Mouse (Mus musculus) C3H10T1/2 (cell line): ENCODE data around the gene Caprin1. TPM values are rescaled to one million over a fixed set of nuclear protein-coding genes. Genes with fewer than 3 reads are reported as not detected.

ENCODE experiments used
- polyA plus RNA-seq, 2 experiments: library from polyadenylated mRNA; unstranded; fragments of >200 nt; fragmentation: generic; extraction: Trizol; gene quantifications; one replicate each; pipeline ENCODE4 v1.2.1; 2012; ENCODE audit warnings: missing spikeins in 2 of 2

The Caprin1 gene
- polyA plus RNA-seq, result 10 to 100 TPM in 1 of 2 experiments, 1 to 10 TPM in 1; 9.3 to 78.4 TPM

DNA sequence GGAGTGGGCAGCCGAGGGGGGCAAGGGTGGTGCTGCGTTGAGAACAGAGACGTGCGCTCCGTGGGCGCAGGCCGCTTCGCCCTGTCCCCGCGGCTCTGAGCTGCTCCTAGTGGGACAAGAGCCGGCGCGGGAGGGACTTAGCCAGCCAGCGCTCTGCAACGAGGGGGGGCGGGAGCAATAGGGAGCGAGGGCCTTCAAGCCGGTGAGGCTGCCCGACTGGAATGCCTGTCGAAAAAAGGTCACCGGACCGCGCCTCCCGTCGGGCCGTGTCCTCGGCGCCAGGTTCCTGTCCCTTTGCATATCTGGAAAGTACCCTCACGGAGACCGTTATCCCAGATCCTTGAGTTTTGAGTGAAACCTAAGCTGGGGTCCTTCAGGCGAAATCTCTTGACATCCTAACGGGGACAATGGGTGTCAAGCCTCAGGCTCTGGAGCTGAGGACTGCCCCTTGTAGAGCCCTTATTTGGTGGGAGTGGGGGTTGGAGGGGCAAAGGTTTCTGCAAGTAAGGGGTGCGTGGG, at the start of gene Caprin1:
Gene Caprin1, minus strand, starts transcription at position 159 of the 519 bp plus-strand sequence.

DNA sequence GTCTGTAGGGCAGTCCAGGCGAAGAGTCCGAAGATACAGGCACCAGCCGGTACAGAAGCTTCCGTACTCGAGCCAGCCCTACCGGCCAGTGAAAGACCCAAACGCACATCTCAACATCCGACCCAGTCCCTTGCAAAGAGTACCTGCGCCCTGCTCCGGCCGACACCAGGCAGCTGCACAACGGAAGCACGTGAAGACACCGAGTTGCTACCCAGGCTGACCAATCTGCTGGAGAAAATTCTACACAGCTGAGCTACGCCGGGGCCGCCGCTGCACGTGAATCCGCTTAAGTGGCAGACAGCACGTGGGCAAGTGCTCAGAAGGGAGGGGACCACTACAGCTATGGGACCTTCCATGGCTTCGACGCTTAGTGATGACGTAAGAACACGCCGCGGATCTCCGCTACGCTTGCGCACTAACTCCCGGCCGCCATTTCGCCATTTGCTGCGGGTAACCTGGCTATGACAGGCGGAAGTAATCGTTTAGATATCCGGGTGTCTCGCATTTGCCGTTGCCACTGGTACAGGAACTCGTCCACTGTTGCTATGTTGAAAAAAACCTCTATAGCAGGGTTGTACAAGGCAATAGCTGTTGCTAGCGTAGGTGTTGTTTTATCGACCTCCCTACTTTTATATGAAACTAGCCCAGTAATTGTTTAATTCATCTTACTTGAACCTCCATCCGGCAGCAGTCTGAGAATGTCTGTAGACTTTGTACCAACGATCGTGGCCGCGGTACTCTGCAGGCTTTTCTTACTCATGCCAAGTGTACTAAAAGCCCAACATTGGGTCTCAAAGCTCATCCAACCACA, 36.3 kb downstream of the Caprin1 start, which contains the start of gene Nat10:
Gene Nat10, minus strand, starts transcription at position 365 of the 811 bp plus-strand sequence.

Other genes starting within 250 kb of the Caprin1 start
- 10 to 100 TPM in 1 of 2 experiments, 1 to 10 TPM in 1; 2.7 to 16.0 TPM for gene Abtb2, start 231.3 kb downstream of the Caprin1 start, polyA plus RNA-seq
- gene Nat10, start 36.4 kb downstream of the Caprin1 start, polyA plus RNA-seq, result 10 to 100 TPM in 1 of 2 experiments, 1 to 10 TPM in 1; 9.8 to 13.1 TPM
- under 1 TPM in 1 of 2 experiments, not detected in 1; 0.06 TPM for gene Lmo2, start 160.3 kb upstream of the Caprin1 start, polyA plus RNA-seq
- 10 to 100 TPM in 1 of 2 experiments, under 1 TPM in 1; 0.61 to 10.9 TPM for gene Fbxo3, start 230.1 kb upstream of the Caprin1 start, polyA plus RNA-seq
- gene 4931422A03Rik, start 230.7 kb upstream of the Caprin1 start, polyA plus RNA-seq, result under 1 TPM; 0.02 to 0.37 TPM